Mouse (Mus musculus) stomach, embryonic 15.5 days (tissue): ENCODE results near the gene Mrpl39. TPM values are rescaled to one million over a fixed set of nuclear protein-coding genes. Genes with fewer than 3 reads are reported as not detected.
A peak's percentile ranks its signal among the peaks of the same experiment; 100 is the strongest.

ENCODE experiments used
- ATAC-seq: fragments of 200-750 bp; cut with Nextera tagmentation; 2 replicates; pipeline ENCODE4 v1.8.0; 2017; ENCODE audit warnings: low read depth, moderate number of reproducible peaks, moderate TSS enrichment; ENCODE audit not compliant: insufficient read depth, low FRiP score
- H3K27ac ChIP-seq: fragments of 300-500 bp; sonication (generic); 2 replicates; pipeline ENCODE4 v1.5.1; 2015; ENCODE audit warnings: mild to moderate bottlenecking, inconsistent platforms
- H3K27me3 ChIP-seq: fragments of 300-500 bp; sonication (generic); replicated peaks from 2 replicates; pipeline ENCODE4 v1.6.1; 2015; ENCODE audit warnings: inconsistent platforms
- H3K36me3 ChIP-seq: fragments of 300-500 bp; sonication (generic); 2 replicates; pipeline ENCODE4 v1.6.1; 2015; ENCODE audit warnings: inconsistent platforms
- H3K4me1 ChIP-seq: fragments of 300-500 bp; sonication (generic); 2 replicates; pipeline ENCODE4 v1.6.1; 2015; ENCODE audit warnings: inconsistent platforms
- H3K4me2 ChIP-seq: fragments of 300-500 bp; sonication (generic); 2 replicates; pipeline ENCODE4 v1.6.1; 2015; ENCODE audit warnings: mild to moderate bottlenecking, inconsistent platforms
- H3K4me3 ChIP-seq: fragments of 300-500 bp; sonication (generic); replicated peaks from 2 replicates; pipeline ENCODE4 v1.5.1; 2015; ENCODE audit warnings: inconsistent platforms
- H3K9ac ChIP-seq: fragments of 300-500 bp; sonication (generic); 2 replicates; pipeline ENCODE4 v1.6.1; 2015; ENCODE audit warnings: inconsistent platforms
- H3K9me3 ChIP-seq: fragments of 300-500 bp; sonication (generic); 2 replicates; pipeline ENCODE4 v1.6.1; 2016; ENCODE audit warnings: inconsistent platforms
- WGBS: fragments of 180-500 bp; shearing (Covaris S2); methylation state at CpG from one replicate; pipeline ENCODE4 v1.1.7; 2015; 5-methylcytosine and 5-hydroxymethylcytosine counted together
- polyA plus RNA-seq: library from polyadenylated mRNA; unstranded; fragments of >200 nt; fragmentation: Nextera tagmentation; extraction: Ambion mirVana; gene quantifications from 2 replicates; pipeline ENCODE4 v1.2.1, GENCODE M21; 2015

Mrpl39 gene
- polyA plus RNA-seq, 1 experiment from 2014 or later: 41.9 TPM

- Histone ChIP-seq H3K4me1 (peaks cover 5% of the 10 kb centered on the region; the same call in 1 of the 2 replicates), H3K4me3 (no peak overlapping the region), H3K4me2 (no peak overlapping the region), H3K9ac (no peak overlapping the region), H3K27me3 (0 out of 2 replicates have a peak, but pooled peaks cover 7% of the 10 kb centered on the region), H3K27ac (no peak overlapping the region), H3K9me3 (no peaks in the 10 kb centered on the region), H3K36me3 (no peaks in the 10 kb centered on the region)
- WGBS: 51% methylated on average over 8 of the region's 8 CpGs
- no peak for ATAC-seq
Observed at GRCm38 (mm10) chr16:84704661-84705240, 30.8 kb downstream of the Mrpl39 start.

GRCm38 (mm10) chr16:84703769-84704660 is 31.5 kb downstream of the Mrpl39 start:
- H3K36me3 ChIP-seq: no peaks in the 10 kb centered on the region
- WGBS: 57% methylated on average over 13 of the region's 13 CpGs
- H3K4me3 ChIP-seq: peak overlapping the region; percentile 61
- no peak overlapping the region for H3K27ac ChIP-seq
- no peak overlapping the region for H3K9ac ChIP-seq
- peaks cover 5% of the 10 kb centered on the region; the same call in 1 of the 2 replicates for H3K4me1 ChIP-seq
- no peaks in the 10 kb centered on the region for H3K9me3 ChIP-seq
- no peak for ATAC-seq
- H3K4me2 ChIP-seq: peak overlapping the region; percentile 97
- 0 out of 2 replicates have a peak, but pooled peaks cover 7% of the 10 kb centered on the region for H3K27me3 ChIP-seq

GRCm38 (mm10) chr16:84703129-84703768 is 32.3 kb downstream of the Mrpl39 start:
- H3K4me2 ChIP-seq: peak overlapping the region; percentile 97
- H3K9me3 ChIP-seq: no peaks in the 10 kb centered on the region
- H3K4me3 ChIP-seq: peak overlapping the region; percentile 61
- peaks cover 5% of the 10 kb centered on the region; the same call in 1 of the 2 replicates for H3K4me1 ChIP-seq
- H3K27ac ChIP-seq: no peak overlapping the region
- 0 out of 2 replicates have a peak, but pooled peaks cover 7% of the 10 kb centered on the region for H3K27me3 ChIP-seq
- peak; percentile 81 for ATAC-seq
- H3K36me3 ChIP-seq: no peaks in the 10 kb centered on the region
- H3K9ac ChIP-seq: no peak overlapping the region
- under 1% methylated on average over 54 of the region's 55 CpGs for WGBS

GRCm38 (mm10) chr16:84702230-84703128 is 33.1 kb downstream of the Mrpl39 start:
- ATAC-seq: peak; percentile 32; the same call in 1 of the 2 replicates
- no peak overlapping the region for H3K27ac ChIP-seq

GRCm38 (mm10) chr16:84701041-84701440 is 34.5 kb downstream of the Mrpl39 start:
- Histone ChIP-seq H3K4me1 (peaks cover 5% of the 10 kb centered on the region; the same call in 1 of the 2 replicates), H3K27ac (no peak overlapping the region), H3K9me3 (no peaks in the 10 kb centered on the region), H3K36me3 (no peaks in the 10 kb centered on the region), H3K4me3 (no peak overlapping the region), H3K4me2 (no peak overlapping the region), H3K27me3 (0 out of 2 replicates have a peak, but pooled peaks cover 7% of the 10 kb centered on the region), H3K9ac (no peak overlapping the region)
- WGBS: 84% methylated on average over 5 of the region's 5 CpGs
- ATAC-seq: no peak

More at GRCm38 (mm10) chr16:84702230-84703128, 33.1 kb downstream of the Mrpl39 start:
- Histone ChIP-seq H3K36me3 (no peaks in the 10 kb centered on the region), H3K9ac (peak overlapping the region; percentile 26; the same call in 1 of the 2 replicates), H3K9me3 (no peaks in the 10 kb centered on the region), H3K4me1 (peaks cover 5% of the 10 kb centered on the region; the same call in 1 of the 2 replicates), H3K4me2 (peak overlapping the region; percentile 97), H3K27me3 (0 out of 2 replicates have a peak, but pooled peaks cover 7% of the 10 kb centered on the region), H3K4me3 (peak overlapping the region; percentile 61)
- 12% methylated on average over 39 of the region's 39 CpGs for WGBS

GRCm38 (mm10) chr16:84698708-84699107 is 36.8 kb downstream of the Mrpl39 start:
- Histone ChIP-seq H3K9ac (no peak overlapping the region), H3K27ac (no peak overlapping the region), H3K4me1 (peaks cover 5% of the 10 kb centered on the region; the same call in 1 of the 2 replicates), H3K4me3 (no peak overlapping the region), H3K36me3 (no peaks in the 10 kb centered on the region), H3K27me3 (0 out of 2 replicates have a peak, but pooled peaks cover 4% of the 10 kb centered on the region), H3K4me2 (no peak overlapping the region), H3K9me3 (no peaks in the 10 kb centered on the region)
- ATAC-seq: no peak
- 54% methylated on average over 6 of the region's 6 CpGs for WGBS

- Histone ChIP-seq H3K9me3 (no peaks in the 10 kb centered on the region), H3K4me3 (no peak overlapping the region), H3K27me3 (no peaks in the 10 kb centered on the region), H3K4me2 (no peak overlapping the region), H3K9ac (no peak overlapping the region), H3K4me1 (no peaks in the 10 kb centered on the region), H3K36me3 (no peaks in the 10 kb centered on the region), H3K27ac (no peak overlapping the region)
- WGBS: 80% methylated on average over 11 of the region's 11 CpGs
- no peak for ATAC-seq
Observed at GRCm38 (mm10) chr16:84696178-84696577, 39.4 kb downstream of the Mrpl39 start.

- Histone ChIP-seq H3K27ac (no peak overlapping the region), H3K4me3 (no peak overlapping the region), H3K36me3 (no peaks in the 10 kb centered on the region), H3K4me1 (no peaks in the 10 kb centered on the region), H3K27me3 (no peaks in the 10 kb centered on the region), H3K9ac (no peak overlapping the region), H3K4me2 (no peak overlapping the region), H3K9me3 (no peaks in the 10 kb centered on the region)
- WGBS: 66% methylated on average over 4 of the region's 4 CpGs
- ATAC-seq: no peak
Observed at GRCm38 (mm10) chr16:84681991-84682390, 53.6 kb downstream of the Mrpl39 start.

GRCm38 (mm10) chr16:84680760-84681159 is 54.8 kb downstream of the Mrpl39 start:
- H3K4me3 ChIP-seq: no peak overlapping the region
- H3K27me3 ChIP-seq: no peaks in the 10 kb centered on the region
- no peak overlapping the region for H3K27ac ChIP-seq
- H3K9ac ChIP-seq: no peak overlapping the region
- H3K9me3 ChIP-seq: no peaks in the 10 kb centered on the region
- no peak overlapping the region for H3K4me2 ChIP-seq
- H3K36me3 ChIP-seq: no peaks in the 10 kb centered on the region
- ATAC-seq: no peak
- H3K4me1 ChIP-seq: no peaks in the 10 kb centered on the region
- WGBS: 71% methylated on average over 5 of the region's 5 CpGs

- Histone ChIP-seq H3K36me3 (no peaks in the 10 kb centered on the region), H3K4me2 (no peak overlapping the region), H3K9me3 (no peaks in the 10 kb centered on the region), H3K27ac (no peak overlapping the region), H3K4me3 (no peak overlapping the region), H3K4me1 (no peaks in the 10 kb centered on the region), H3K9ac (no peak overlapping the region), H3K27me3 (no peaks in the 10 kb centered on the region)
- WGBS: 85% methylated on average over 3 of the region's 3 CpGs
- ATAC-seq: no peak
Observed at GRCm38 (mm10) chr16:84677292-84677691, 58.2 kb downstream of the Mrpl39 start.
